Mouse (Mus musculus) v-Abl transformed pro-B cells (cell line): ENCODE results near the gene Higd2a.

ENCODE experiments used
- in situ Hi-C, 2 experiments: fragments of 400-800 bp; cut with MboI; formaldehyde crosslinking; loops; one replicate each; pipeline ENCODE4 v1.15.1; 2025; ENCODE audit not compliant: unreplicated experiment in 2 of 2

The Higd2a gene

GRCm38 (mm10) chr13:54613141-54613540, 23.1 kb downstream of the Higd2a start:
- in situ Hi-C loops = loop anchor here (25.0 kb wide), 2 partner anchors 151 to 826 kb away; partner anchors contain the start of gene Thoc3 (in 1 of the 2)

GRCm38 (mm10) chr13:54616307-54616706, 26.3 kb downstream of the Higd2a start:
- in situ Hi-C loops = loop anchor here (25.0 kb wide), 2 partner anchors 154 to 829 kb away; partner anchors contain the start of gene Thoc3 (in 1 of the 2)

- in situ Hi-C loops = loop anchor here (25.0 kb wide), 2 partner anchors 155 to 830 kb away; partner anchors contain the start of gene Thoc3 (in 1 of the 2)
Measured at GRCm38 (mm10) chr13:54616998-54617397, 27.0 kb downstream of the Higd2a start.

- in situ Hi-C loops = loop anchor here (10.0 to 25.0 kb wide), 6 partner anchors 159 to 834 kb away; partner anchors contain the start of genes Cplx2 (in 1 of the 2) and Thoc3 (in 1 of the 2)
Measured at GRCm38 (mm10) chr13:54621155-54621932, 31.3 kb downstream of the Higd2a start, which contains the start of gene Faf2. Faf2 (plus strand) TSS chr13:54621784.

- in situ Hi-C loops = loop anchor here (10.0 to 25.0 kb wide), 6 partner anchors 160 to 835 kb away; partner anchors contain the start of genes Cplx2 (in 1 of the 2) and Thoc3 (in 1 of the 2)
Measured at GRCm38 (mm10) chr13:54621960-54622521, 32.0 kb downstream of the Higd2a start.

GRCm38 (mm10) chr13:54629128-54629527, 39.1 kb downstream of the Higd2a start:
- in situ Hi-C loops = loop anchor here in 1 of 2 experiments (10.0 kb wide), 4 partner anchors 174 to 514 kb away; partner anchors contain the start of gene Cplx2

- in situ Hi-C loops = no loop called here
Measured at GRCm38 (mm10) chr13:54632731-54633277, 42.8 kb downstream of the Higd2a start.

GRCm38 (mm10) chr13:54635011-54635410, 45.0 kb downstream of the Higd2a start:
- in situ Hi-C loops = no loop called here
